23 mouse cellular contexts compared by ENCODE assay signal in the genomic region with DNA sequence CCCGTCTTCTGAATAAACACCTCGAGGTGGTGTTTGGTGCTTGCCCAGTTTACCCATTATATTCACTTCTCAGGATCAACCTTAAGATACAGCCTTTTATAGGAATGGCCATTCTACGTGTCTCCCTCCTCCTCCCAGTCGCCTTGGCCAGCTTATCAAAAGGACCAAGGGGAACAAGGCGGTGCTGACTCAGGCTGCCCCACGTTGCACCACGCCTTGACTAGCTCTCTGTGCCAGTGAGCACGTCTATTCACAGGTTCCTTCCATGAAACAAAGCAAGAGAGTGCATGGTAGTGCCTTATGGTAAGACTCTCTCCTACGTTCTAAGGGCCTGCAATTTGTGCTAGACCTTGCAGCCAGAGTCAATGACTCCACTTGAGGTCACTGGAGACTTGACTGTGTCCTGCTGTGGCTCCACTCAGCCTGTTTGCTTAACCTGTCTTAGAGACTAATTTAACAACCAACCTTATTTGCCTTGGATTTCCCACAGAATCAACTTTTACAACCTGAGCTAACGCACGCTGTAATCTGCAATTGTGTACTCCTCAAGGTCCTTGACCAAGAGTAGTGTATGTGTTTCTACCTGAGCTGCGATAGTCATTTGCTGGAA.
A peak's percentile ranks its signal among the peaks of the same experiment; 100 is the strongest.
DNase-seq lines count a peak whose midpoint lies in the region; ATAC-seq and TF ChIP-seq lines count a peak whose summit lies in the region.
"Had no signal": no experiment of that assay in that cellular context is flagged by ENCODE, and none has a peak within 500 bp of the region (broad histone marks: within the 10 kb centered on the region; RNA-seq: fewer than 3 reads in every experiment).

No protein-coding gene starts in this region.

- no peak overlapping the region for H3K9ac ChIP-seq in intestine, embryonic 16.5 days (ENCODE audit: low read depth, low read length)
- no peak overlapping the region for H3K9ac ChIP-seq in liver, embryonic 16.5 days (ENCODE audit: low read depth, low read length)
- H3K9ac ChIP-seq: lung, embryonic 14.5 days had no signal

- no peak overlapping the region for H3K4me2 ChIP-seq in intestine, embryonic 16.5 days (ENCODE audit: low read depth, low read length)
- H3K4me2 ChIP-seq in liver, embryonic 16.5 days (ENCODE audit: low read depth, low read length), result no peak overlapping the region
- H3K4me2 ChIP-seq: lung, embryonic 14.5 days; midbrain, embryonic 11.5 days had no signal

- 68% methylated on average over 12 of the region's 12 CpGs for WGBS in intestine, embryonic 16.5 days
- 48% methylated on average over 12 of the region's 12 CpGs for WGBS in liver, embryonic 16.5 days (ENCODE audit: insufficient replicate concordance)
- WGBS in small intestine, adult 2 months, result 30% methylated on average over 12 of the region's 12 CpGs

- no peak for DNase-seq in heart, adult 11 months
- DNase-seq in gastrocnemius, adult 8-10 months (ENCODE audit: low spot score in 2 of 2), result no peak
- DNase-seq in heart, postnatal 10 days, result no peak
- DNase-seq: adrenal gland, adult 8-10 months; cerebellum, adult 11 months; cerebellum, postnatal 14 days; embryo, embryonic 11 days; gastrocnemius, adult 2 months; heart, adult 2 months; heart, postnatal 4 days; kidney, adult 8-10 months; kidney, postnatal 25 days; lung, embryonic 14.5 days; thymus, adult 18-20 months; thymus, postnatal 4 days had no signal

- ATAC-seq in erythroblast, adult 5-6 weeks (replicated peaks; ENCODE audit: low FRiP score, poor library complexity, severe bottlenecking), result peak; percentile 44; the same call in 1 of the 2 replicates
- ATAC-seq in intestine, embryonic 16.5 days, result peak; percentile 61
- peak; percentile 80 for ATAC-seq in liver, embryonic 16.5 days (ENCODE audit: low read depth)
- ATAC-seq: hindbrain, postnatal 0 days had no signal

- TF ChIP-seq CTCF in small intestine, adult 2 months (IDR thresholded peaks at IDR 0.05; ENCODE audit: extremely low read depth, insufficient read length, insufficient replicate concordance, low read depth, low read length), result no peak

- no peaks in the 10 kb centered on the region for H3K9me3 ChIP-seq in intestine, embryonic 16.5 days (ENCODE audit: control insufficient read depth, low read length)
- no peaks in the 10 kb centered on the region for H3K9me3 ChIP-seq in liver, embryonic 16.5 days (replicated peaks; ENCODE audit: control insufficient read depth, low read length)
- H3K9me3 ChIP-seq: forebrain, embryonic 10.5 days; limb, embryonic 10.5 days had no signal

- intact Hi-C loops in heart, postnatal 10 days (cut with DNase I), result no loop called here

- TF ChIP-seq POLR2A in small intestine, adult 2 months (IDR thresholded peaks at IDR 0.05; ENCODE audit: low read depth, low read length), result no peak

- no peaks in the 10 kb centered on the region for H3K27me3 ChIP-seq in intestine, embryonic 16.5 days (replicated peaks; ENCODE audit: control insufficient read depth, insufficient read depth, low read length)
- H3K27me3 ChIP-seq in liver, embryonic 16.5 days (ENCODE audit: control insufficient read depth, insufficient read depth, low read depth, low read length), result no peaks in the 10 kb centered on the region
- no peaks in the 10 kb centered on the region for H3K27me3 ChIP-seq in small intestine, adult 2 months (ENCODE audit: control insufficient read depth, insufficient read depth, low read length)

- H3K36me3 ChIP-seq in intestine, embryonic 16.5 days (ENCODE audit: control insufficient read depth, insufficient read depth, low read length), result no peaks in the 10 kb centered on the region
- H3K36me3 ChIP-seq in liver, embryonic 16.5 days (ENCODE audit: control insufficient read depth, insufficient read depth), result no peaks in the 10 kb centered on the region
- H3K36me3 ChIP-seq in small intestine, adult 2 months (ENCODE audit: control insufficient read depth, insufficient read depth, low read length), result no peaks in the 10 kb centered on the region
- H3K36me3 ChIP-seq: forebrain, embryonic 10.5 days; limb, embryonic 10.5 days had no signal

- peaks cover 14% of the 10 kb centered on the region for H3K4me1 ChIP-seq in intestine, embryonic 16.5 days (ENCODE audit: control insufficient read depth, insufficient read depth, low read length)
- H3K4me1 ChIP-seq in liver, embryonic 16.5 days (ENCODE audit: control insufficient read depth, low read depth, low read length), result peaks cover 30% of the 10 kb centered on the region
- H3K4me1 ChIP-seq in small intestine, adult 2 months (ENCODE audit: control insufficient read depth, insufficient read depth, insufficient read length, low read length), result peaks cover 21% of the 10 kb centered on the region

- no peak overlapping the region for H3K4me3 ChIP-seq in intestine, embryonic 16.5 days (ENCODE audit: low read length)
- H3K4me3 ChIP-seq in liver, embryonic 16.5 days (ENCODE audit: low read depth, low read length), result no peak overlapping the region
- no peak overlapping the region for H3K4me3 ChIP-seq in small intestine, adult 2 months (ENCODE audit: low read depth, low read length)
- H3K4me3 ChIP-seq: forebrain, embryonic 10.5 days; gastrocnemius, adult 2 months; heart, adult 2 months; limb, embryonic 10.5 days had no signal

- H3K27ac ChIP-seq in intestine, embryonic 16.5 days (ENCODE audit: low read length), result 0 out of 2 replicates have a peak overlapping the region, but pooled peaks have one; percentile 20
- peak overlapping the region; percentile 33 for H3K27ac ChIP-seq in liver, embryonic 16.5 days (ENCODE audit: low read length)
- H3K27ac ChIP-seq in small intestine, adult 2 months (ENCODE audit: insufficient read depth, low read depth, low read length), result 0 out of 2 replicates have a peak overlapping the region, but pooled peaks have one; percentile 19
- H3K27ac ChIP-seq: forebrain, embryonic 10.5 days; gastrocnemius, adult 2 months; heart, adult 2 months; hindbrain, postnatal 0 days; limb, embryonic 10.5 days had no signal
